Mouse (Mus musculus) CH12.LX (cell line): Measurements from ENCODE around the gene Egfl7. TPM values are rescaled to one million over a fixed set of nuclear protein-coding genes. Genes with fewer than 3 reads are reported as not detected.

ENCODE experiments used
- DNase-seq: peaks from one replicate; pipeline ENCODE4 v3.0.0-alpha.2; 2013; ENCODE audit errors: extremely low read depth
- H3K27ac ChIP-seq: 2 replicates; pipeline ENCODE4 v1.5.1; 2012; ENCODE audit warnings: low read depth, mild to moderate bottlenecking, control low read depth, moderate library complexity; ENCODE audit not compliant: insufficient read depth
- H3K27me3 ChIP-seq: replicated peaks from 2 replicates; pipeline ENCODE3; 2012; ENCODE audit warnings: inconsistent platforms
- H3K36me3 ChIP-seq, 2 experiments: replicated peaks in 1 of 2; 2 replicates each; pipeline versions ENCODE3 to v1.6.1; 2012; ENCODE audit warnings: inconsistent platforms in 1 of 2, low read length in 1 of 2, mild to moderate bottlenecking in 1 of 2, mixed read lengths in 1 of 2, moderate library complexity in 1 of 2; ENCODE audit not compliant: control insufficient read depth in 1 of 2, insufficient read depth in 1 of 2
- H3K4me1 ChIP-seq, 2 experiments: 2 replicates each; pipeline ENCODE4 v1.6.1; 2012; ENCODE audit warnings: inconsistent platforms in 1 of 2, moderate library complexity in 1 of 2; ENCODE audit not compliant: insufficient read depth in 2 of 2, control insufficient read depth in 1 of 2
- H3K4me2 ChIP-seq: 2 replicates; pipeline ENCODE4 v1.6.1; 2012; ENCODE audit warnings: low read depth, mild to moderate bottlenecking, control low read depth; ENCODE audit not compliant: poor library complexity, insufficient read depth, severe bottlenecking
- H3K4me3 ChIP-seq, 3 experiments: fragments of 150-350 bp in 1 of 3; sonication (generic) in 1 of 3; replicated peaks in 1 of 3; 2 replicates each; pipeline versions ENCODE3 to v1.5.1; 2011 to 2012; ENCODE audit warnings: low read depth in 2 of 3, low read length in 2 of 3, mild to moderate bottlenecking in 2 of 3, moderate library complexity in 2 of 3, control low read depth in 1 of 3, improper control_type of control experiment in 1 of 3, inconsistent platforms in 1 of 3, mixed read lengths in 1 of 3; ENCODE audit not compliant: poor library complexity in 1 of 3
- H3K79me2 ChIP-seq: replicated peaks from 2 replicates; pipeline ENCODE4 v1.6.1; 2012; ENCODE audit warnings: mild to moderate bottlenecking, moderate library complexity; ENCODE audit not compliant: control insufficient read depth, poor library complexity, insufficient read depth, severe bottlenecking; ENCODE audit errors: extremely low read depth
- H3K9ac ChIP-seq: 2 replicates; pipeline ENCODE4 v1.6.1; 2012; ENCODE audit warnings: low read depth, mild to moderate bottlenecking, control low read depth, moderate library complexity; ENCODE audit not compliant: insufficient read depth
- H3K9me3 ChIP-seq: replicated peaks from 2 replicates; pipeline ENCODE3; 2012; ENCODE audit warnings: low read length, inconsistent platforms, mixed read lengths
- CHD1 ChIP-seq: IDR thresholded peaks from 2 replicates; pipeline ENCODE4 v1.6.1; 2012; ENCODE audit warnings: low read depth, low read length, improper control_type of control experiment, inconsistent platforms
- CHD2 ChIP-seq: IDR thresholded peaks from 2 replicates; pipeline ENCODE4 v1.6.1; 2011; ENCODE audit warnings: low read length, improper control_type of control experiment
- CTCF ChIP-seq, 2 experiments: IDR thresholded peaks in 1 of 2; conservative IDR thresholded peaks in 1 of 2; 2 replicates each; pipeline ENCODE4 v1.5.1; 2011 to 2012; ENCODE audit warnings: low read depth in 2 of 2, low read length in 2 of 2, improper control_type of control experiment in 1 of 2, inconsistent platforms in 1 of 2, mild to moderate bottlenecking in 1 of 2, moderate library complexity in 1 of 2
- E2F4 ChIP-seq: IDR thresholded peaks from 2 replicates; pipeline ENCODE4 v1.6.1; 2011; ENCODE audit warnings: low read depth, low read length, improper control_type of control experiment; ENCODE audit not compliant: insufficient replicate concordance
- ELF1 ChIP-seq: IDR thresholded peaks from 2 replicates; pipeline ENCODE4 v1.6.1; 2014; ENCODE audit warnings: low read depth, mild to moderate bottlenecking, inconsistent platforms, low read length, improper control_type of control experiment
- ETS1 ChIP-seq: conservative IDR thresholded peaks from 2 replicates; pipeline ENCODE4 v1.6.1; 2012; ENCODE audit warnings: low read depth, mild to moderate bottlenecking, inconsistent platforms, low read length, improper control_type of control experiment, moderate library complexity
- GABPA ChIP-seq: IDR thresholded peaks from 2 replicates; pipeline ENCODE4 v1.6.1; 2012; ENCODE audit warnings: low read depth, low read length, improper control_type of control experiment, inconsistent platforms; ENCODE audit not compliant: insufficient replicate concordance
- HCFC1 ChIP-seq: IDR thresholded peaks from 2 replicates; pipeline ENCODE4 v1.6.1; 2012; ENCODE audit warnings: low read depth, mild to moderate bottlenecking, inconsistent platforms, low read length, improper control_type of control experiment
- JUN ChIP-seq: IDR thresholded peaks from 2 replicates; pipeline ENCODE4 v1.6.1; 2011; ENCODE audit warnings: low read depth, mild to moderate bottlenecking, low read length, improper control_type of control experiment, moderate library complexity; ENCODE audit not compliant: insufficient read depth
- JUND ChIP-seq: conservative IDR thresholded peaks from 2 replicates; pipeline ENCODE4 v1.6.1; 2011; ENCODE audit warnings: low read depth, low read length, improper control_type of control experiment
- KAT2A ChIP-seq: IDR thresholded peaks from 2 replicates; pipeline ENCODE4 v1.6.1; 2012; ENCODE audit warnings: low read length, improper control_type of control experiment, inconsistent platforms; ENCODE audit not compliant: insufficient replicate concordance
- MAZ ChIP-seq: IDR thresholded peaks from 2 replicates; pipeline ENCODE4 v1.6.1; 2012; ENCODE audit warnings: low read depth, mild to moderate bottlenecking, inconsistent platforms, low read length, improper control_type of control experiment, moderate library complexity
- MEF2A ChIP-seq: IDR thresholded peaks from 2 replicates; pipeline ENCODE4 v1.6.1; 2014; ENCODE audit warnings: low read depth, mild to moderate bottlenecking, inconsistent platforms, low read length, improper control_type of control experiment, borderline replicate concordance
- MXI1 ChIP-seq: IDR thresholded peaks from 2 replicates; pipeline ENCODE4 v1.6.1; 2011; ENCODE audit warnings: mild to moderate bottlenecking, low read depth, low read length, improper control_type of control experiment
- MYC ChIP-seq: IDR thresholded peaks from 2 replicates; pipeline ENCODE4 v1.6.1; 2011; ENCODE audit warnings: low read depth, mild to moderate bottlenecking, improper control_type of control experiment, low read length
- NELFE ChIP-seq: IDR thresholded peaks from 2 replicates; pipeline ENCODE4 v1.6.1; 2011; ENCODE audit warnings: low read depth, low read length, improper control_type of control experiment
- NRF1 ChIP-seq: IDR thresholded peaks from 2 replicates; pipeline ENCODE4 v1.6.1; 2014; ENCODE audit warnings: low read depth, mild to moderate bottlenecking, inconsistent platforms, low read length, improper control_type of control experiment, moderate library complexity
- PAX5 ChIP-seq: IDR thresholded peaks from 2 replicates; pipeline ENCODE4 v1.6.1; 2012; ENCODE audit warnings: low read length, inconsistent platforms, mixed read lengths
- RCOR1 ChIP-seq: conservative IDR thresholded peaks from 2 replicates; pipeline ENCODE4 v1.6.1; 2012; ENCODE audit warnings: low read depth, mild to moderate bottlenecking, inconsistent platforms, low read length, improper control_type of control experiment
- SMC3 ChIP-seq: IDR thresholded peaks from 2 replicates; pipeline ENCODE4 v1.6.1; 2011; ENCODE audit warnings: low read depth, low read length, improper control_type of control experiment
- TCF12 ChIP-seq: IDR thresholded peaks from 2 replicates; pipeline ENCODE4 v1.6.1; 2014; ENCODE audit warnings: low read depth, mild to moderate bottlenecking, inconsistent platforms, low read length, improper control_type of control experiment
- UBTF ChIP-seq: IDR thresholded peaks from 2 replicates; pipeline ENCODE4 v1.6.1; 2012; ENCODE audit warnings: low read depth, mild to moderate bottlenecking, inconsistent platforms, low read length, improper control_type of control experiment, moderate library complexity
- USF1 ChIP-seq: IDR thresholded peaks from 2 replicates; pipeline ENCODE4 v1.6.1; 2014; ENCODE audit warnings: low read depth, mild to moderate bottlenecking, inconsistent platforms, low read length, improper control_type of control experiment
- ZC3H11A ChIP-seq: IDR thresholded peaks from 2 replicates; pipeline ENCODE4 v1.6.1; 2012; ENCODE audit warnings: low read depth, mild to moderate bottlenecking, inconsistent platforms, low read length, improper control_type of control experiment
- ZKSCAN1 ChIP-seq: IDR thresholded peaks from 2 replicates; pipeline ENCODE4 v1.6.1; 2012; ENCODE audit warnings: low read depth, inconsistent platforms, low read length, improper control_type of control experiment, borderline replicate concordance
- dilution Hi-C: fragments of 300-500 bp; cut with MboI; formaldehyde crosslinking; loops from 2 replicates; pipeline ENCODE4 v1.14.3; 2020; ENCODE audit warnings: low sequenced_read_pairs; ENCODE audit not compliant: extremely low pct_unique_long_range_greater_than_20kb, extremely low pct_ligation_motif_present
- in situ Hi-C: fragments of 300-500 bp; cut with MboI; formaldehyde crosslinking; loops from 3 replicates; pipeline ENCODE4 v1.14.3; 2019; ENCODE audit warnings: low sequenced_read_pairs, low pct_ligation_motif_present, low pct_unique_long_range_greater_than_20kb, mixed read lengths
- polyA plus RNA-seq: library from polyadenylated mRNA; unstranded; fragments of >175 nt; gene quantifications from 2 replicates; pipeline ENCODE4 v1.2.1, GENCODE M21; 2012; ENCODE audit warnings: low read depth; ENCODE audit not compliant: insufficient read length
- total RNA-seq, 2 experiments: library from RNA; depleted of rRNA; stranded (reverse); fragments of 300-350 nt in 1 of 2; fragments of >200 nt in 1 of 2; gene quantifications; 2 replicates each; pipeline ENCODE4 v1.2.3; 2012 to 2014

The Egfl7 gene
- total and polyA plus RNA-seq, 3 experiments = 20.1 to 39.3 (median 24.7) TPM

GRCm38 (mm10) chr2:26533249-26533648 lies 46.6 kb upstream of the Egfl7 start:
- Histone ChIP-seq H3K9me3 (no peaks in the 10 kb centered on the region), H3K4me1 (peaks cover 12 to 19% of the 10 kb centered on the region in 2 experiments), H3K27ac (no peak overlapping the region), H3K36me3 (no peaks in the 10 kb centered on the region), H3K27me3 (no peaks in the 10 kb centered on the region), H3K4me2 (no peak overlapping the region), H3K79me2 (no peaks in the 10 kb centered on the region), H3K9ac (no peak overlapping the region)
- dilution Hi-C loops = no loop called here
- no peak for DNase-seq
- TF ChIP-seq KAT2A (no peak), PAX5 (no peak), ELF1 (no peak), MEF2A (no peak), HCFC1 (no peak), SMC3 (no peak), GABPA (no peak), ETS1 (no peak), CHD2 (no peak), JUND (no peak), ZC3H11A (no peak)
- TF ChIP-seq, all 38 proteins: peak for 0
- in situ Hi-C loops = no loop called here
- H3K4me3 ChIP-seq = no peak overlapping the region

- H3K27me3 ChIP-seq = peaks cover 1% of the 10 kb centered on the region
- dilution Hi-C loops = no loop called here
- H3K79me2 ChIP-seq = no peaks in the 10 kb centered on the region
- DNase-seq = no peak
- H3K36me3 ChIP-seq = no peaks in the 10 kb centered on the region
- in situ Hi-C loops = no loop called here
- H3K4me3 ChIP-seq = no peak overlapping the region
- H3K4me2 ChIP-seq = no peak overlapping the region
- H3K4me1 ChIP-seq = peaks cover 8 to 17% of the 10 kb centered on the region in 2 experiments
- no peak overlapping the region for H3K27ac ChIP-seq
- H3K9ac ChIP-seq = no peak overlapping the region
- H3K9me3 ChIP-seq = no peaks in the 10 kb centered on the region
- TF ChIP-seq NRF1 (no peak), GABPA (no peak), NELFE (no peak), MEF2A (no peak), SMC3 (no peak), PAX5 (no peak), TCF12 (no peak), RCOR1 (no peak), MAZ (no peak), MXI1 (no peak), KAT2A (no peak), CTCF (conservative IDR thresholded peaks at IDR 0.05 in 1 of 2, IDR thresholded peaks at IDR 0.05 in 1 of 2; ENCODE audit: low read depth in 2 of 2, low read length in 2 of 2) (no peak), USF1 (no peak), E2F4 (no peak), CHD1 (no peak), UBTF (no peak), MYC (no peak), JUN (no peak), ZKSCAN1 (no peak)
- TF ChIP-seq, all 38 proteins: peak for 0
Measured at GRCm38 (mm10) chr2:26534161-26534560, 45.7 kb upstream of the Egfl7 start.
